Mouse (Mus musculus): ENCODE measurements at regions not wholly inside any gene's neighbourhood (a gene's known extent, or its start where the extent isn't known, plus 50 kb on each side); places are given as distances from the start of the nearest gene placed in this dataset.

- TF ChIP-seq CTCF (conservative IDR thresholded peaks at IDR 0.05; ENCODE audit: low read length) (no peak), NANOG (IDR thresholded peaks at IDR 0.05; ENCODE audit: borderline replicate concordance, low read length) (no peak)
Observed at GRCm38 (mm10) chr12:29211946-29212345, 316.2 kb upstream of the Myt1l start.

Data from E14TG2a.4 (cell line).